Mouse (Mus musculus): Measurements from ENCODE around the gene Timeless. TPM values are rescaled to one million over a fixed set of nuclear protein-coding genes. Genes with fewer than 3 reads are reported as not detected.

The Timeless gene
- polyA plus RNA-seq, 1 experiment = 6.6 TPM

DNA sequence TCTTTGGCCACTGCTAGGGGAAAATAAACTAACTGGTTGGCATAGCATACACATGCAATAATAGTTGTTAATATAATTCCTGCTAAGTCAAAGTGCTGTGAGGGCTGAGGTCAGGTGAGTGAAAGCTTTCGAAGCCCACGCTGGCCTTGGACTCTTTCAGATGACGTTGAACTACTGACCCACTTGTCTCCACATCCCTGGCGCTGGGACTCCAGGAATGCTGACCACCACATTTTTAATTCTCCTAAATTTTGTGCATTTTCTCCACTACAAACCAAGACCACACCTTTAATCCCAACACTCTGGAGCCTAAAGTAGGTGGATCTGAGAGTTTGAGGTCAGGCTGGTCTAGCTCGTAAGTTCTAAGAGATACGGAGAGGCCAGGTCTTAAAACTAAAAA is 38.8 kb upstream of the Timeless start:
- Histone ChIP-seq H3K4me3 (replicated peaks; ENCODE audit: insufficient read depth, low read depth, low read length) (no peak overlapping the region), H3K4me1 (ENCODE audit: control insufficient read depth, insufficient read depth, low read length) (no peaks in the 10 kb centered on the region), H3K27ac (ENCODE audit: insufficient read depth, low read length) (no peak overlapping the region), H3K27me3 (ENCODE audit: control insufficient read depth, insufficient read depth, low read length) (no peaks in the 10 kb centered on the region)
- no peak for TF ChIP-seq CTCF (IDR thresholded peaks at IDR 0.05; ENCODE audit: borderline replicate concordance, insufficient read depth, low read depth, low read length)
- no peak for TF ChIP-seq POLR2A (IDR thresholded peaks at IDR 0.05; ENCODE audit: borderline replicate concordance, insufficient read depth, low read length)
- DNase-seq = no peak
- 97% methylated on average over 6 of the region's 6 CpGs for WGBS

DNA sequence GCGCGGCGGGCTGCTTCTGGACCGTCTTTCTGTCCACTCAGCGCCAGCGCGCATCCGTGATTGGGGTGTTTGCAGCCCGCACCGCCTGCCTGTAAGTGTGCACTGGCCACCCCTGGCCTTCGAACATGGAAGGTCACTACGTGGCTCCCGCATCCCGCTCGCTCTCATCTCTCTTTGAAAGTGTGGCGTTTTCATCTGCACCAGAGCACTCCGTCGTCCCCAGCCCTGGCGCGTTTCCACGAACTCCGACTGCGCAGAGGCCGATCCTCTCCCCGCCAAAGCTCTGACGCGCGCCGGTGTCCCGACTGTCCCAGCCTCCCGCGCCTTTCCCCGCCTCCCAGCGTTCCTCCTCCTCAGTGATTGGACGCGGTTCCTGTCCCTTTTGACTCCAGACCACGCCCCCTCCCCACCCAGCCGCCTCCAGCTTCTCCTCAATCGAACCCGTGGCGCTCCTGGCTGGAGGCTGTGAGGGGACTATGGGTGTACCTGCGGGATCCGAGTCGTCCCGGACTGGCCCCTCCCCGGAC is 37.8 kb upstream of the Timeless start, which contains the start of gene Gls2:
TSS of gene Gls2 (plus strand) at position 434 of the 527 bp plus-strand sequence.
- Histone ChIP-seq H3K27ac (ENCODE audit: insufficient read depth, low read length) (peak within 1 kb of the TSS; percentile 73), H3K4me3 (replicated peaks; ENCODE audit: insufficient read depth, low read depth, low read length) (peak within 1 kb of the TSS; percentile 83), H3K4me1 (ENCODE audit: control insufficient read depth, insufficient read depth, low read length) (no peaks in the 10 kb centered on the region), H3K27me3 (ENCODE audit: control insufficient read depth, insufficient read depth, low read length) (no peaks in the 10 kb centered on the region)
- WGBS = under 1% methylated on average over 46 of the region's 46 CpGs
- DNase-seq = peak; percentile 99 to 100
- TF ChIP-seq CTCF (IDR thresholded peaks at IDR 0.05; ENCODE audit: borderline replicate concordance, insufficient read depth, low read depth, low read length) (no peak), POLR2A (IDR thresholded peaks at IDR 0.05; ENCODE audit: borderline replicate concordance, insufficient read depth, low read length) (peak; percentile 86)

DNA sequence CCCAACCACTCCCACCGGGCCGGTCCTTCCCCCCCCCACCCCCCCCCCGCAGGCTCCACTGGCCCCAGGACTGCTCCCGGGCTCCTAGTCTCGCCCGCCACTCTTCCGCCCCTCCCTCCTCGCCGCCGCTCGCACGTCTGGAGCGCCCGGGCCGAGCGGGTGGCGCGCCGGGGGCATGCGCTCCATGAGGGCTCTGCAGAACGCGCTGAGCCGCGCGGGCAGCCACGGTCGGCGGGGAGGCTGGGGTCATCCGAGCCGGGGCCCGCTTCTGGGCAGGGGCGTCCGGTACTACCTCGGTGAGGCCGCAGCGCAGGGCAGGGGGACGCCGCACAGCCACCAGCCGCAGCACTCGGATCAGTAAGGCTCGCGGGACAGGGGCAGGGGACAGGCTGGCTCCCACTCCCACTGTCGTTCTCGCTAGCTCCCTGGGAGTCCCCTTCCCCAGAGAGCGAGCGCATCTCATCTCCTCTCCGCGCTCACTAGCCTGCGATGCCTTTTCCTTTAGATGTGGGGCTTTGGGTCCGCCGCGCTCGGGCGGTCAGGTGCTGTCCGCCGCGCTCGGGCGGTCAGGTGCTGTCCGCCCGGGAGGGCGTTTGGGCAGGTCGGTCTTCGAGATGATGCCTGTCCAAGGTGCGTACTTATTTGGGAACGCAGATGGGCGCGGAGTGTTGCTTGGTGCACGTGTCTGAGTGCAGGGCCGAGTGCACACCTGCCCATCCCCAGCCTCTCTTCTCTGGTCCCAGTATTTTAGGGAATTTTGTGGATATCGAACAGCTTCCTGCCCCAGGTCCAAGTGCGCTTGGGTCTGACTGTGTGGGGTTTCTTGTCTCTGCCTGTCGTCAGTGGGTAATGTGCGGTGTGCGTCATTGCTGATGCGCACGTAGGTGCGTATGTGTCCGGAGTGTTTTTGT is 37.1 kb upstream of the Timeless start:
- peak; percentile 79 for DNase-seq
- TF ChIP-seq POLR2A (IDR thresholded peaks at IDR 0.05; ENCODE audit: borderline replicate concordance, insufficient read depth, low read length) = peak; percentile 90; the same call in 1 of the 2 replicates
- TF ChIP-seq CTCF (IDR thresholded peaks at IDR 0.05; ENCODE audit: borderline replicate concordance, insufficient read depth, low read depth, low read length) = no peak
- Histone ChIP-seq H3K4me3 (replicated peaks; ENCODE audit: insufficient read depth, low read depth, low read length) (peak overlapping the region; percentile 83), H3K27me3 (ENCODE audit: control insufficient read depth, insufficient read depth, low read length) (no peaks in the 10 kb centered on the region), H3K27ac (ENCODE audit: insufficient read depth, low read length) (peak overlapping the region; percentile 73), H3K4me1 (ENCODE audit: control insufficient read depth, insufficient read depth, low read length) (no peaks in the 10 kb centered on the region)
- under 1% methylated on average over 72 of the region's 79 CpGs for WGBS

DNA sequence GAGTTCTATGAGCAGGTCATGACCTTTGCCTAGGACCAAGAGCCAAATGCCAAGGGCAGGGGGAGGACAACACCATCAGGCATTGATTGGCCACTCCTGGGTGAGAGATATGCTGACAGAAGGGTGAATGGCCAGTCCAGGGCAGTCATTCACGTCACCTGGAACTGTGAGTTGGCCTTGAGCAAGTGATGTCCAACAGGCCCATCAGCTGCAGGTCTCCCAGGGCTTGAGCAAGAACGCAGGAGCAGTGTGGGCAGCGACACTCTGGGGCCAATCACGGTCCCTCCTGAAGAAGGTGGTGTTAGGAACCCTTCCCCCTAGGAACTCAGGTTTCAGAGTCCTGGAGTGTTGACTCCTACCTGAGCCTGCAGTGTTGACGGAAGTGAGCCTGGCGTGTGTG is 30.0 kb upstream of the Timeless start:
- no peak for TF ChIP-seq CTCF (IDR thresholded peaks at IDR 0.05; ENCODE audit: borderline replicate concordance, insufficient read depth, low read depth, low read length)
- TF ChIP-seq POLR2A (IDR thresholded peaks at IDR 0.05; ENCODE audit: borderline replicate concordance, insufficient read depth, low read length) = no peak
- DNase-seq = no peak
- H3K4me3 ChIP-seq (replicated peaks; ENCODE audit: insufficient read depth, low read depth, low read length) = no peak overlapping the region
- no peaks in the 10 kb centered on the region for H3K4me1 ChIP-seq (ENCODE audit: control insufficient read depth, insufficient read depth, low read length)
- H3K27me3 ChIP-seq (ENCODE audit: control insufficient read depth, insufficient read depth, low read length) = no peaks in the 10 kb centered on the region
- WGBS = 81% methylated on average over 6 of the region's 6 CpGs
- no peak overlapping the region for H3K27ac ChIP-seq (ENCODE audit: insufficient read depth, low read length)

DNA sequence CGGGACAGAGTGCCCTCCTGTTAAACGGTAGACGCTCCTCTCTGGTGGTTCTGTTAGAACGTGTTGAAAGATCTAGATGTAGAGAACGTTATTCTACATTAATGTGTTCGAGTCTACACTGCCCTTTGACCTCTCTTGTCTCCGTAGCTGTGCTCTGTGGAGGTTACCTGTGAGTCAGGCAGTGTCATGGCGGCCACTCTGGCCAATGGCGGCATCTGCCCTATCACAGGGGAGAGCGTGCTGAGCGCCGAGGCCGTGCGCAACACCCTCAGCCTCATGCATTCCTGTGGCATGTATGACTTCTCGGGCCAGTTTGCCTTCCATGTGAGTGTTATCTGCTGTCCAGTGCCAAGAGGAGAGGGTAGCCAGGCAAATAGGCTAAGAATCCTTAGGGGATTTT is 26.9 kb upstream of the Timeless start:
- WGBS = 89% methylated on average over 15 of the region's 15 CpGs
- no peak for DNase-seq
- H3K4me1 ChIP-seq (ENCODE audit: control insufficient read depth, insufficient read depth, low read length) = no peaks in the 10 kb centered on the region; the same call in 1 of the 2 replicates
- H3K4me3 ChIP-seq (replicated peaks; ENCODE audit: insufficient read depth, low read depth, low read length) = no peak overlapping the region
- H3K27ac ChIP-seq (ENCODE audit: insufficient read depth, low read length) = no peak overlapping the region
- TF ChIP-seq CTCF (IDR thresholded peaks at IDR 0.05; ENCODE audit: borderline replicate concordance, insufficient read depth, low read depth, low read length) (no peak), POLR2A (IDR thresholded peaks at IDR 0.05; ENCODE audit: borderline replicate concordance, insufficient read depth, low read length) (no peak)
- H3K27me3 ChIP-seq (ENCODE audit: control insufficient read depth, insufficient read depth, low read length) = no peaks in the 10 kb centered on the region

DNA sequence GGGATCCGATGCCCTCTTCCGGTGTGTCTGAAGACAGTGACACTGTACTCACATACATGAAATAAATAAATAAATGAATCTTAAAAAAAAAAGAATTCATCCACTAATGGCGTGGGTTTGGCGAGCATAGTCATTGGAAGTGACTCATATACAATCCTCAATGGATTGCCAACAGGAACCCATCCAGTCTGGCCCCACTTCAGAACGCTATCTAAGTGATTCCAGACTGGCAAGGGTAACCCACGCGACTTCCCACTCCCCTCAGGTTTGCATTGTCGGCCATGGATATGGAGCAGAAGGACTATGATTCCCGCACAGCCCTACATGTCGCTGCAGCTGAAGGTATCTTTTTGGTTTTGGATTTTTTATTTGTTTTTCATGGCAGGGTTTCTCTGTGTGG is 23.5 kb upstream of the Timeless start:
- WGBS = 78% methylated on average over 10 of the region's 10 CpGs

DNA sequence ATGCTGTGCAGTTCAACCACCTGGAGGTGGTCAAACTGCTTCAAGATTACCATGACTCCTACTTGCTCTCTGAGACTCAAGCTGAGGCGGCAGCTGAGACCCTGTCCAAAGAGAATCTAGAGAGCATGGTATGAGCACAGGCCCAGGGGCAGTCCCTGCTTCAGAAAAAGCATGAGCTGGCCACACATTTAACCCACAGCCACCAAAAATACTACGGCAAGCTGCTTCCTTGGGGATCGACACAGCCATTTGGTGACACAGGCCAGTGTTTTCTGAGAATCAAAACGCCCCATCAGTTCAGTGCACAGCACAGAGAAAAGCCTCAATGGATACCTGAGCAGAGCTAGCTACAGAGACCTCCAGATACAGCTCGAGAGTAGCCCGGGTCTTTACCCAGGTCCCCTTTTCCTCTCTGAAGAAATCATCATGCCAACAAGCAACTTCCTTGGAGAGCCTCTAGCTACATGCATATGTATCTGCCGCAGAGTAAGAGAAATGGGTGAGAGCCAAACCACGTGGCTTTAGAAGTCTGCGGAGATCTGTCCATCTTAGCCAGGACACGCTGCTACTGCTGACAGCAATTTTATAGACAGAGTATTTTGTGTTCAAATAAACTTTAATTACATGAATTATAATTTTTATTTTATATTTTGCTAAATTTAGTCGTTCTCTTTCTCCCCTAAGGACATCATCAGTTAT is 22.4 kb upstream of the Timeless start:
- TF ChIP-seq POLR2A (IDR thresholded peaks at IDR 0.05; ENCODE audit: borderline replicate concordance, insufficient read depth, low read length) (no peak), CTCF (IDR thresholded peaks at IDR 0.05; ENCODE audit: borderline replicate concordance, insufficient read depth, low read depth, low read length) (no peak)
- no peak overlapping the region for H3K4me3 ChIP-seq (replicated peaks; ENCODE audit: insufficient read depth, low read depth, low read length)
- DNase-seq = no peak
- no peak overlapping the region for H3K27ac ChIP-seq (ENCODE audit: insufficient read depth, low read length)
- WGBS = 89% methylated on average over 11 of the region's 11 CpGs
- no peaks in the 10 kb centered on the region for H3K27me3 ChIP-seq (ENCODE audit: control insufficient read depth, insufficient read depth, low read length)
- H3K4me1 ChIP-seq (ENCODE audit: control insufficient read depth, insufficient read depth, low read length) = peaks cover 2% of the 10 kb centered on the region; the same call in 1 of the 2 replicates

More for the DNA sequence above, 23.5 kb upstream of the Timeless start:
- H3K27me3 ChIP-seq (ENCODE audit: control insufficient read depth, insufficient read depth, low read length) = no peaks in the 10 kb centered on the region
- H3K4me1 ChIP-seq (ENCODE audit: control insufficient read depth, insufficient read depth, low read length) = peaks cover 2% of the 10 kb centered on the region; the same call in 1 of the 2 replicates
- no peak overlapping the region for H3K4me3 ChIP-seq (replicated peaks; ENCODE audit: insufficient read depth, low read depth, low read length)
- DNase-seq = no peak
- no peak overlapping the region for H3K27ac ChIP-seq (ENCODE audit: insufficient read depth, low read length)
- TF ChIP-seq POLR2A (IDR thresholded peaks at IDR 0.05; ENCODE audit: borderline replicate concordance, insufficient read depth, low read length) (no peak), CTCF (IDR thresholded peaks at IDR 0.05; ENCODE audit: borderline replicate concordance, insufficient read depth, low read depth, low read length) (no peak)

All from cerebellum, adult 2 months (tissue).